Mouse (Mus musculus): ENCODE data around the gene Rapgef1. TPM values are rescaled to one million over a fixed set of nuclear protein-coding genes. Genes with fewer than 3 reads are reported as not detected.
A peak's percentile ranks its signal among the peaks of the same experiment; 100 is the strongest.

The Rapgef1 gene
- polyA plus RNA-seq, 1 experiment from 2014 or later: 11.4 TPM

DNA sequence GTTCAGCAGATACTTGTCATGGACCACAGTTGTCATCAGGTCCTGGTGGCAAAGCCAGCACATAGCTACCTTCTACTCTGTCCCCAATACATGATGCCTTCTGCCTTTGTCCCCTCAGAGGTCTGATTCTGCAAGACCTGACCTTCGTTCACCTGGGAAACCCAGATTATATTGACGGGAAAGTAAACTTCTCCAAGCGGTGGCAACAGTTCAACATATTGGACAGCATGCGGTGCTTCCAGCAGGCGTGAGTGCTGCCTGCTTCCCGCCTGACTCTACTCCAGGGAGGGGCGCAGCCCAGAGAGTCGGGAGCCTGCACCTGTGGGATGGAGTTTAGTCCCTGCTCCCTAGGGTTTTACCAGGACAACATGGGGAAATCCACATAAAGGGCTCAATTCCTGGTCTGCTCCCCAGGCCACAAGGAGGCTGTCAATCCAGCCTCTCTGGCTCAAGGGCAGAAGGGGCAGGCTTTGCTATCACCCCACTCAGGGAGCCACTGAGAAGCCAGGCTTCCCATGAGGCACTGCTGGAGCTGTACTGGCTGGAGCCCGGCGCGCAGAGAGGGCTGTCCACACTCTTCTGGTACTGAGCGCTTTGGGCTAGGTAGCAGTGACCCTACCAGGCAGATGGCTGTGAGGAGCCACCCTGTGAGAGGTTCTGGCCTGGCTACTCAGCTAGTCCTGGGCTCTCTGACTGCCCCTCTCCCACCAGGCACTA lies 117.8 kb downstream of the Rapgef1 start:
- 0 out of 2 replicates have a peak, but pooled peaks cover 19% of the 10 kb centered on the region for H3K36me3 ChIP-seq (ENCODE audit: insufficient read depth, low read length)
- no peak overlapping the region for H3K9ac ChIP-seq (replicated peaks; ENCODE audit: low read depth)
- no peak overlapping the region for H3K4me3 ChIP-seq (ENCODE audit: low read depth, low read length)
- WGBS: 77% methylated on average over 12 of the region's 12 CpGs
- H3K27ac ChIP-seq (ENCODE audit: low read length): no peak overlapping the region
- H3K27me3 ChIP-seq (replicated peaks; ENCODE audit: insufficient read depth, low read length): no peaks in the 10 kb centered on the region
- no peaks in the 10 kb centered on the region for H3K9me3 ChIP-seq (ENCODE audit: low read length)
- TF ChIP-seq EP300 (IDR thresholded peaks at IDR 0.05) (no peak), CTCF (IDR thresholded peaks at IDR 0.05) (no peak)
- no peak overlapping the region for H3K4me2 ChIP-seq (replicated peaks; ENCODE audit: low read depth, low read length)
- no peaks in the 10 kb centered on the region for H3K4me1 ChIP-seq (ENCODE audit: insufficient read depth, low read depth, low read length)
- DNase-seq (ENCODE audit: low spot score): no peak
- ATAC-seq: no peak

DNA sequence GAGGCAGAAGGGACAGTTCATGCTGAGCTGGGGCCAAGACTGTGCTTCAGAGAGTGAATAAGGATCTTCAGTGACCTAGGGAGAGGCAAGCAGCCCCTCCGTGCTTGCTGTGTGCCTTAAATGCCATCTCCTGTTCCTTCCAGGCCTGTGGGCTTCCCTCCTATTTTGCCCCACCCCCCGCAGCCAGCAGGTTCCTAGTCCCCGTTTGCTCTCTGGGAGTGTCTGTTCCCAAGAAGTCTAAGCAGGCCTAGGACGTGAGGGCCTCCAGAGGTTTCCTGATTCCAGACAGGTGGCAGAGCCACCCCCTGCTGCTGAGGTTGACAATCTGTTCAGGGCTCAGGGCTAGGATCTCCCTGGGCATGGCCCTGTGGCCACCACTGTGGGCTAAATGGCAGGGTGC lies 119.3 kb downstream of the Rapgef1 start:
- no peak for DNase-seq (ENCODE audit: low spot score)
- 0 out of 2 replicates have a peak, but pooled peaks cover 19% of the 10 kb centered on the region for H3K36me3 ChIP-seq (ENCODE audit: insufficient read depth, low read length)
- H3K4me3 ChIP-seq (ENCODE audit: low read depth, low read length): no peak overlapping the region
- 40% methylated on average over 4 of the region's 4 CpGs for WGBS
- H3K9ac ChIP-seq (replicated peaks; ENCODE audit: low read depth): no peak overlapping the region; the same call in 1 of the 2 replicates
- H3K4me1 ChIP-seq (ENCODE audit: insufficient read depth, low read depth, low read length): no peaks in the 10 kb centered on the region
- no peaks in the 10 kb centered on the region for H3K27me3 ChIP-seq (replicated peaks; ENCODE audit: insufficient read depth, low read length)
- no peak for TF ChIP-seq CTCF (IDR thresholded peaks at IDR 0.05)
- TF ChIP-seq EP300 (IDR thresholded peaks at IDR 0.05): no peak
- H3K27ac ChIP-seq (ENCODE audit: low read length): no peak overlapping the region
- no peaks in the 10 kb centered on the region for H3K9me3 ChIP-seq (ENCODE audit: low read length)
- H3K4me2 ChIP-seq (replicated peaks; ENCODE audit: low read depth, low read length): no peak overlapping the region
- ATAC-seq: no peak

DNA sequence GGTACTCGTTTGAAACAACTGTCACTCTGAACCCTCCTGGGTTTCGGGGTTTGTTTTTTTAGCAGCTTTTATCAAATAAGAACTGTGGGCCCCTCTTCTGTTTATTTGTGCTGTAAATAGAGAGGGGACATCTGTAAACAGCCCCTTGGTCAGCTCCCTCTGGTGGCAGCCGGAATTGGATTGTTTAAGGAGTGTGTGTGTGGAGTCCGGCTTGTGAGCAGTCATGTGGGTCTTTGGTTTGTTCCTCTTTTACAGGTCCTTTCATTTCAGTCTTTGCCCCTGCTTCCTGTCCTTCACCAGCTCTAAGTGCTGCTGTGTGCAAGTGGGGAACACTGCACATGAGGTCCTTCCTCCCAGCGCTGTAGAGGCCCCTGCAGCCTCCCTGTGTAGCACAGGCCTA lies 119.8 kb downstream of the Rapgef1 start:
- 57% methylated on average over 5 of the region's 5 CpGs for WGBS
- H3K27ac ChIP-seq (ENCODE audit: low read length): no peak overlapping the region
- no peak for ATAC-seq

DNA sequence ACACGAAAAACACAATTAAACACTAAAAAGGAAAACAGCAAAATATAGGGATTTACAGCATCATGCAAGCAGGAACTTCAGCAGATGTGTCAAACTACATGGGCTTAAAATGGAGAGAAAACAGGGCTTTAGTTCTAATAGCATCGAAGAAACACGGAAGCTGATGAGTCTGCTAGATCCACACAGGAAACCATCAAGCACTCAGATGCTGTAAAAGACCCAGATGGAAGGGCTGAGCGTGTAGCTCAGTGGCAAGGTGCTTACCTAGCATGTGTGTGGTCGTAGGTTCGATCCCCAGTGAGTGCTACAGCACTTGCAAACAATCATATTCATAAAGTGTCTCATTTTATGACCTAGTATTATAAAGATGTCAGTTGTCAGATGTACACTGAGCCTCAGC lies 121.7 kb downstream of the Rapgef1 start:
- Histone ChIP-seq H3K9me3 (ENCODE audit: low read length) (no peaks in the 10 kb centered on the region), H3K36me3 (ENCODE audit: insufficient read depth, low read length) (0 out of 2 replicates have a peak, but pooled peaks cover 19% of the 10 kb centered on the region), H3K27me3 (replicated peaks; ENCODE audit: insufficient read depth, low read length) (peaks cover 2% of the 10 kb centered on the region; the same call in 1 of the 2 replicates), H3K4me3 (ENCODE audit: low read depth, low read length) (no peak overlapping the region), H3K27ac (ENCODE audit: low read length) (no peak overlapping the region), H3K9ac (replicated peaks; ENCODE audit: low read depth) (no peak overlapping the region), H3K4me2 (replicated peaks; ENCODE audit: low read depth, low read length) (no peak overlapping the region), H3K4me1 (ENCODE audit: insufficient read depth, low read depth, low read length) (no peaks in the 10 kb centered on the region)
- WGBS: 89% methylated on average over 6 of the region's 6 CpGs
- ATAC-seq (no peak), DNase-seq (ENCODE audit: low spot score) (no peak)
- TF ChIP-seq CTCF (IDR thresholded peaks at IDR 0.05) (no peak), EP300 (IDR thresholded peaks at IDR 0.05) (no peak)

More for the DNA sequence above, 119.8 kb downstream of the Rapgef1 start:
- no peak for TF ChIP-seq EP300 (IDR thresholded peaks at IDR 0.05)
- peak; percentile 34 for TF ChIP-seq CTCF (IDR thresholded peaks at IDR 0.05)
- H3K36me3 ChIP-seq (ENCODE audit: insufficient read depth, low read length): 0 out of 2 replicates have a peak, but pooled peaks cover 19% of the 10 kb centered on the region
- H3K9me3 ChIP-seq (ENCODE audit: low read length): no peaks in the 10 kb centered on the region
- no peaks in the 10 kb centered on the region for H3K27me3 ChIP-seq (replicated peaks; ENCODE audit: insufficient read depth, low read length)
- no peak overlapping the region for H3K4me3 ChIP-seq (ENCODE audit: low read depth, low read length)
- DNase-seq (ENCODE audit: low spot score): no peak
- no peak overlapping the region for H3K4me2 ChIP-seq (replicated peaks; ENCODE audit: low read depth, low read length)
- H3K9ac ChIP-seq (replicated peaks; ENCODE audit: low read depth): no peak overlapping the region
- H3K4me1 ChIP-seq (ENCODE audit: insufficient read depth, low read depth, low read length): no peaks in the 10 kb centered on the region

DNA sequence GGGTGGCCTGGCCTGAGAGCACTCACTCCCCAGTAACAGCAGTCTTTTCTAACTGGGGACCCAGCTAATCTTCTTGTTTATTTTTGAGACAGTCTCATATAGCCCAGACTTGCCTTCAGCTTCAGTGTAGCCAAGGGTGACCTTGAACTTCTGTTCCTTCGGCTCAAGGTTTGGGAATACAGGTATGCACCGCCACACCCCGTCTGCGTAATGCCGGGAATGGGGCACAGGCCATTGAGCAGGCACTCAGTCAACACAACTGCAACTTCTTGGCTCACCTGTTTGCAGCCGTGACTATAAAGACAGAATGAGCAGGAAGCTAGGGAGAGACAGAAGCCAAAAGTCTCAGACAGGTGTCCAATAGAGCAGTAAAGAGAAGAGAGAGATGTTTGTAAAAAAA lies 124.7 kb downstream of the Rapgef1 start:
- WGBS: 66% methylated on average over 6 of the region's 6 CpGs
- H3K36me3 ChIP-seq (ENCODE audit: insufficient read depth, low read length): no peaks in the 10 kb centered on the region

DNA sequence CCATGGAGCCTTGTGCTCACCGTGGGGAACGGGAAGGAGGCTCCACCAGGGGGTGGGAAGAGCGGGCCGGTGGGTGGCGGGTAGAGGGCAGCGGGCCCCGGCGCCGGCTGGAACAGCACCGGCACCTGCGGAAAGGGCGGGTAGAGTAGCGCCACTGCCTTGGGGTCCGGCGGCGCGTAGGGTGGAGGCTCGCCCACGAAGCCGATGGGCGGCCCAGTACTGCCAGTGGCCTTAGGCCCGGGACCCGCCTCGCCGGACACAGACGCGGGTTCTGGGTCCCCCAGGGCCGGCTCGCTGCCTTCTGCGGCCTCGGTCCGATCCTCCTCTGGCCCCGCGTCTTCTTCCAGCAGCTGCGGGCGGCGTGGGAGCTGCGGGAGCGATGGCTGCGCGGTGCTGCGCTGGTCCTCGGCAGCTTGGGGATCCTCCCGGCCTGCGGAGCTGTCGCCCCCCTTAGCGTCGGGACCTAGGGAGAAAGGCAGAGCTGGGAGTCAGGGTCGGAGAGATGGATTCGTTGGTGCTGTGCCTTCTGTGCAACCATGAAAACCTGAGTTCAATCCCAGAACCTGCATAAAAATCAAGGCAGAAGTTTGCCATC lies 127.8 kb downstream of the Rapgef1 start:
- H3K4me2 ChIP-seq (replicated peaks; ENCODE audit: low read depth, low read length): peak overlapping the region; percentile 49
- no peaks in the 10 kb centered on the region for H3K4me1 ChIP-seq (ENCODE audit: insufficient read depth, low read depth, low read length)
- DNase-seq (ENCODE audit: low spot score): no peak
- TF ChIP-seq CTCF (IDR thresholded peaks at IDR 0.05) (no peak), EP300 (IDR thresholded peaks at IDR 0.05) (no peak)
- WGBS: 9% methylated on average over 42 of the region's 50 CpGs
- H3K36me3 ChIP-seq (ENCODE audit: insufficient read depth, low read length): no peaks in the 10 kb centered on the region
- no peak overlapping the region for H3K9ac ChIP-seq (replicated peaks; ENCODE audit: low read depth)
- peak overlapping the region; percentile 0; the same call in 1 of the 2 replicates for H3K4me3 ChIP-seq (ENCODE audit: low read depth, low read length)
- no peak overlapping the region for H3K27ac ChIP-seq (ENCODE audit: low read length)
- no peak for ATAC-seq
- H3K27me3 ChIP-seq (replicated peaks; ENCODE audit: insufficient read depth, low read length): peaks cover 24% of the 10 kb centered on the region
- no peaks in the 10 kb centered on the region for H3K9me3 ChIP-seq (ENCODE audit: low read length)

More for the DNA sequence above, 124.7 kb downstream of the Rapgef1 start:
- no peak overlapping the region for H3K4me2 ChIP-seq (replicated peaks; ENCODE audit: low read depth, low read length)
- TF ChIP-seq EP300 (IDR thresholded peaks at IDR 0.05): no peak
- no peak for TF ChIP-seq CTCF (IDR thresholded peaks at IDR 0.05)
- H3K27me3 ChIP-seq (replicated peaks; ENCODE audit: insufficient read depth, low read length): peaks cover 10% of the 10 kb centered on the region; the same call in 1 of the 2 replicates
- peak; percentile 27; the same call in 1 of the 2 replicates for ATAC-seq
- H3K27ac ChIP-seq (ENCODE audit: low read length): no peak overlapping the region
- DNase-seq (ENCODE audit: low spot score): no peak
- no peaks in the 10 kb centered on the region for H3K4me1 ChIP-seq (ENCODE audit: insufficient read depth, low read depth, low read length)
- H3K4me3 ChIP-seq (ENCODE audit: low read depth, low read length): no peak overlapping the region
- H3K9ac ChIP-seq (replicated peaks; ENCODE audit: low read depth): no peak overlapping the region
- H3K9me3 ChIP-seq (ENCODE audit: low read length): no peaks in the 10 kb centered on the region

Measured in lung, postnatal 0 days (tissue).